Mouse (Mus musculus): Measurements from ENCODE around the gene Mxd3.

- TF ChIP-seq CTCF (IDR thresholded peaks at IDR 0.05 in 2 of 3, conservative IDR thresholded peaks at IDR 0.05 in 1 of 3; ENCODE audit: control insufficient read depth in 1 of 3, insufficient read depth in 1 of 3, low read depth in 2 of 3, low read length in 3 of 3, poor library complexity in 1 of 3, severe bottlenecking in 1 of 3) (no peak), MYC (IDR thresholded peaks at IDR 0.05; ENCODE audit: low read depth, low read length) (no peak)
Measured at GRCm38 (mm10) chr13:55378907-55379580, 49.4 kb upstream of the Mxd3 start.

Data from MEL (cell line).